ENCODE assay signal across 8 mouse cellular contexts in genomic region chr11:3453467-3453866, GRCm38 (mm10). TPM values are rescaled to one million over a fixed set of nuclear protein-coding genes. Genes with fewer than 3 reads are reported as not detected.
DNase-seq lines count a peak whose midpoint lies in the region; ATAC-seq and TF ChIP-seq lines count a peak whose summit lies in the region.

No protein-coding gene starts in this region.

- H3K4me2 ChIP-seq in intestine, embryonic 16.5 days (ENCODE audit: low read depth, low read length), result peak overlapping the region; percentile 92

- no peaks in the 10 kb centered on the region for H3K27me3 ChIP-seq in thymus, adult 2 months (ENCODE audit: control insufficient read depth, insufficient read depth, low read length)
- H3K27me3 ChIP-seq in embryonic facial prominence, embryonic 10.5 days (replicated peaks; ENCODE audit: low read depth, poor library complexity, severe bottlenecking), result no peaks in the 10 kb centered on the region
- H3K27me3 ChIP-seq in intestine, embryonic 16.5 days (replicated peaks; ENCODE audit: control insufficient read depth, insufficient read depth, low read length), result no peaks in the 10 kb centered on the region

- no peak overlapping the region for H3K9ac ChIP-seq in intestine, embryonic 16.5 days (ENCODE audit: low read depth, low read length)

- whole genome bisulfite sequencing in thymus, adult 2 months, result 66% methylated on average over 6 of the region's 6 CpGs
- whole genome bisulfite sequencing in embryonic facial prominence, embryonic 10.5 days, result 74% methylated on average over 6 of the region's 6 CpGs
- 56% methylated on average over 6 of the region's 6 CpGs for WGBS in intestine, embryonic 16.5 days

- no peak for TF ChIP-seq POLR2A in thymus, adult 2 months (IDR thresholded peaks at IDR 0.05; ENCODE audit: control insufficient read depth, extremely low read depth, insufficient read depth, low read length, poor library complexity)

- no peaks in the 10 kb centered on the region for H3K36me3 ChIP-seq in thymus, adult 2 months (ENCODE audit: control insufficient read depth, insufficient read depth, low read length)
- H3K36me3 ChIP-seq in embryonic facial prominence, embryonic 10.5 days (replicated peaks), result peaks cover 34% of the 10 kb centered on the region
- H3K36me3 ChIP-seq in intestine, embryonic 16.5 days (ENCODE audit: control insufficient read depth, insufficient read depth, low read length), result no peaks in the 10 kb centered on the region; the same call in 1 of the 2 replicates

- peaks cover 6% of the 10 kb centered on the region for H3K4me1 ChIP-seq in thymus, adult 2 months (replicated peaks; ENCODE audit: control insufficient read depth, insufficient read depth, low read length)
- peaks cover 22% of the 10 kb centered on the region for H3K4me1 ChIP-seq in embryonic facial prominence, embryonic 10.5 days
- peaks cover 16% of the 10 kb centered on the region for H3K4me1 ChIP-seq in intestine, embryonic 16.5 days (ENCODE audit: control insufficient read depth, insufficient read depth, low read length)

- peak; percentile 11 for DNase-seq in thymus, adult 2 months
- no peak for DNase-seq in thymus, postnatal 0 days (ENCODE audit: low spot score)
- DNase-seq in embryonic facial prominence, embryonic 10.5 days (ENCODE audit: low spot score), result no peak
- DNase-seq in lung, postnatal 36 days, result peak; percentile 20
- no peak for DNase-seq in right cerebral cortex, postnatal 4 days
- DNase-seq in layer of hippocampus, adult 8-10 months (ENCODE audit: low spot score in 2 of 2), result no peak
- DNase-seq in T-cell, adult 2 months (ENCODE audit: low spot score), result no peak

- TF ChIP-seq CTCF in thymus, adult 2 months (IDR thresholded peaks at IDR 0.05; ENCODE audit: borderline replicate concordance, control insufficient read depth, extremely low read depth, insufficient read depth, low read length, poor library complexity), result no peak

- no peaks in the 10 kb centered on the region for H3K9me3 ChIP-seq in embryonic facial prominence, embryonic 10.5 days
- H3K9me3 ChIP-seq in intestine, embryonic 16.5 days (ENCODE audit: control insufficient read depth, low read length), result no peaks in the 10 kb centered on the region

- no peak for ATAC-seq in intestine, embryonic 16.5 days

- no peak overlapping the region for H3K27ac ChIP-seq in thymus, adult 2 months (ENCODE audit: control insufficient read depth, insufficient read depth, low read length)
- no peak overlapping the region for H3K27ac ChIP-seq in embryonic facial prominence, embryonic 10.5 days (replicated peaks)
- H3K27ac ChIP-seq in intestine, embryonic 16.5 days (ENCODE audit: low read length), result no peak overlapping the region

- no peak overlapping the region for H3K4me3 ChIP-seq in thymus, adult 2 months (ENCODE audit: control insufficient read depth, insufficient read depth, low read length)
- H3K4me3 ChIP-seq in embryonic facial prominence, embryonic 10.5 days, result peak overlapping the region; percentile 77
- H3K4me3 ChIP-seq in intestine, embryonic 16.5 days (ENCODE audit: low read length), result 0 out of 2 replicates have a peak overlapping the region, but pooled peaks have one; percentile 93

RNA-seq across cellular contexts. Expression of gene Rnf185, which starts 1.3 kb away (rescaled TPM):
- 23.2 and 25.7 TPM in 2 replicates for polyA plus RNA-seq in thymus, adult 2 months (2012; rRNA removed)
- polyA plus RNA-seq in thymus, postnatal 0 days (2015; fragmentation: Nextera tagmentation; extraction: Ambion mirVana), result 17.2 and 17.4 TPM in 2 replicates
- 37.6 and 40.2 TPM in 2 replicates for polyA plus RNA-seq in embryonic facial prominence, embryonic 10.5 days (2016; fragmentation: Nextera tagmentation; extraction: Ambion mirVana)
- 34.1 and 36.1 TPM in 2 replicates for polyA plus RNA-seq in intestine, embryonic 16.5 days (2015; fragmentation: Nextera tagmentation; extraction: Ambion mirVana)
- total RNA-seq in layer of hippocampus, adult 8-10 months (2022), result 10 to 100 TPM; 26.4 to 31.9 (median 30.0) TPM

RNA-seq across cellular contexts. Expression of gene Pla2g3, which starts 34.6 kb away (rescaled TPM):
- 1.6 and 1.9 TPM in 2 replicates for polyA plus RNA-seq in thymus, adult 2 months (2012; rRNA removed)
- 0.90 TPM in 2 replicates for polyA plus RNA-seq in thymus, postnatal 0 days (2015; fragmentation: Nextera tagmentation; extraction: Ambion mirVana)
- 1.6 and 2.0 TPM in 2 replicates for polyA plus RNA-seq in embryonic facial prominence, embryonic 10.5 days (2016; fragmentation: Nextera tagmentation; extraction: Ambion mirVana)
- 0.33 and 0.43 TPM in 2 replicates for polyA plus RNA-seq in intestine, embryonic 16.5 days (2015; fragmentation: Nextera tagmentation; extraction: Ambion mirVana)
- total RNA-seq in layer of hippocampus, adult 8-10 months (2022), result 1 to 10 TPM in 3 of 4 experiments, under 1 TPM in 1; 0.99 to 1.7 (median 1.5) TPM

RNA-seq across cellular contexts. Expression of gene Limk2, which starts 44.5 kb away (rescaled TPM):
- polyA plus RNA-seq in thymus, adult 2 months (2012; rRNA removed), result 167 and 185 TPM in 2 replicates
- polyA plus RNA-seq in thymus, postnatal 0 days (2015; fragmentation: Nextera tagmentation; extraction: Ambion mirVana), result 46.8 and 47.0 TPM in 2 replicates
- polyA plus RNA-seq in embryonic facial prominence, embryonic 10.5 days (2016; fragmentation: Nextera tagmentation; extraction: Ambion mirVana), result 57.9 and 60.5 TPM in 2 replicates
- polyA plus RNA-seq in intestine, embryonic 16.5 days (2015; fragmentation: Nextera tagmentation; extraction: Ambion mirVana), result 81.3 and 90.6 TPM in 2 replicates
- total RNA-seq in layer of hippocampus, adult 8-10 months (2022), result 100 to 1,000 TPM in 3 of 4 experiments, 10 to 100 TPM in 1; 91.2 to 111 (median 105) TPM

RNA-seq across cellular contexts. Expression of gene Inpp5j, which starts 51.2 kb away (rescaled TPM):
- polyA plus RNA-seq in thymus, adult 2 months (2012; rRNA removed), result 2.2 and 3.2 TPM in 2 replicates
- polyA plus RNA-seq in thymus, postnatal 0 days (2015; fragmentation: Nextera tagmentation; extraction: Ambion mirVana), result 0.12 and 0.32 TPM in 2 replicates
- 0.13 and 0.25 TPM in 2 replicates for polyA plus RNA-seq in embryonic facial prominence, embryonic 10.5 days (2016; fragmentation: Nextera tagmentation; extraction: Ambion mirVana)
- polyA plus RNA-seq in intestine, embryonic 16.5 days (2015; fragmentation: Nextera tagmentation; extraction: Ambion mirVana), result 5.6 and 5.9 TPM in 2 replicates
- 10 to 100 TPM; 67.5 to 75.8 (median 73.6) TPM for total RNA-seq in layer of hippocampus, adult 8-10 months (2022)

Comparison
In these comparisons a context has a peak if more than half of its experiments do, and no peak if none do; other contexts are left out.
1. DNase-seq: peak in thymus, adult 2 months (single experiment) and lung, postnatal 36 days (single experiment); none in thymus, postnatal 0 days (single experiment), embryonic facial prominence, embryonic 10.5 days (single experiment), right cerebral cortex, postnatal 4 days (single experiment), layer of hippocampus, adult 8-10 months (0 of 2) and T-cell, adult 2 months (single experiment).